Mouse (Mus musculus): ENCODE data around the gene Olfr109. TPM values are rescaled to one million over a fixed set of nuclear protein-coding genes. Genes with fewer than 3 reads are reported as not detected.

The Olfr109 gene
- total RNA-seq (2021): not detected
- long read RNA-seq, experiment 1: 0 reads
- long read RNA-seq, experiment 2: 0 reads

DNA sequence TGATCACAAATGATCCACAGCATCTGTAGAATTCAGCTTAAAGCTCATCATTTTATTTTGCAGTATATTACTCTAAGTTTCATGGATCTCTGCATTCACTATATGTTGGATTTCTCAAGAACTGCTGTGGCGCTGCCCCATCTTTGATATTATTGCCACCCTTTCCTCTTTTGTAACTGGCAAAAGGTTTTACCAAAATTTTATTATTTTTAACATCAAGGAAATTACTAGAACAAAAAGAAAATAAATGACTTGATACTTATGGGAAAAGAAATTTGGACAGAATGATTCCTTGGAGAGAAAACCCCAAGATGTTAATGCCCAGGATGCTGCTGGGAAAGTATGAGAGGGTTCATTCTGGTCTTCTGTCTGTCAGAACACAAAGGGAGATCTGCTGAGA is at the start of gene Olfr109:
Gene Olfr109, plus strand, starts transcription at position 301 of the 400 bp plus-strand sequence.
- no peak for DNase-seq (ENCODE audit: low spot score in 2 of 2)
- intact Hi-C loops (cut with DNase I): no loop called here

DNA sequence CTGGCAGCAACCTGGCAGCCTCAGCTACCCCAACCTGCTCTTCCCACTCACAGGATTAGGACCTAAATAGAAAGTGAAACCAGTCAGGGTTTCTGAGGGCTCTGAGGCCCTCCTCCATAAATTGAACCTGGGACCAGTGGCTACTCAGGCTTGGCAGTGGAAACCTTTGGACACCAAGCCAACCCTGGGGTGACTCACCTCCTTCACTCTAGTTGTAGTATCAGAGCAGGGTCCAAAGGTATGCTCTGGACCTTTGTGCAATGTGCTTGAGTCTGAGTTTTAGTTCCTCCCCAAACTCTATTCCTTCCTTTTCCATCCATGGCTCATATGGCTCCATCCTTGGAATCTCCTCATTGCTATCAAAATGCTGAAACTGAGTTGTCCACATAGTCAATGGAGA is 45.3 kb upstream of the Olfr109 start:
- intact Hi-C loops (cut with DNase I): no loop called here
- DNase-seq (ENCODE audit: low spot score in 2 of 2): no peak

DNA sequence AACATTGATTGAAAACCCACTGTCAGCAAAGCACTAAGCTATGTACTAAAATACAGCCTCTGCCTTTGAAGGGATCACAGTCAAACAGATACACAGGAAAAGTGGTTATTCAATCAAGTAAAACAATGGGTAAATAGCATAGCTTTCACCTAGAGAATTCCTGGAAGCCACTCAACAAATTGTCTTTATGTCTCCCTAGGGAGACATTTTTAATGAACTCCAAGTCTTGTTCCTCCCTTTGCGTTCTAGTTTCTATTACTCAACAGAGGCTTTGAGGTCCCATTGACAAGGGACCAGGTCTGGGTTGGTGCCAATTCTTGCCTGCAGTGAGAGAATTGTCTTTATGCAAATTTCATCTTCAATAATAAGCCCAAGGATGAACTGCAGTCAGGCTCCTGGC is 13.5 kb upstream of the Olfr109 start, which contains the start of gene Olfr108:
Gene Olfr108, plus strand, starts transcription at position 301 of the 400 bp plus-strand sequence.
- intact Hi-C loops (cut with DNase I): no loop called here
- no peak for DNase-seq (ENCODE audit: low spot score in 2 of 2)

DNA sequence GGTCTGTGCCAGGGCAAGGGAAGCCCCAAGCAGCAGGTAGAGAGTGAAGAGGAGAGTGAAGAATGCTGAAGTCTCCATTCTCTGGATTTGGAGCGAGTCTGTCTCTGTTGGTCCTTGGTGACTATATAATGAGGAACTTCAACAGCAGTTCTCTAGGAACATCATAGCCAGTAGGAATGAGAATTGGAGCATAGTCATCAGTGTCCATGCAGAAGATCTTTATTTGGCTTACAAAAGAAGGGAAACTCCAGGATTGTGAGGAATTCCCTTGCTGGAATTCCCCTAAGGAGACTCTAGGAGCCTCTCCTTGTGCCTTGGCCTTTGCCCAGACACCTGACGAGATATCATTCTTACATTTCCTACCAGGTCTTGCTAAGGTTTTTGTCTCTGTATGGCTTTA is 24.7 kb downstream of the Olfr109 start, which contains the start of gene H2-M2:
Gene H2-M2, minus strand, starts transcription at position 101 of the 400 bp plus-strand sequence.
- intact Hi-C loops (cut with DNase I): no loop called here
- DNase-seq (ENCODE audit: low spot score in 2 of 2): no peak

DNA sequence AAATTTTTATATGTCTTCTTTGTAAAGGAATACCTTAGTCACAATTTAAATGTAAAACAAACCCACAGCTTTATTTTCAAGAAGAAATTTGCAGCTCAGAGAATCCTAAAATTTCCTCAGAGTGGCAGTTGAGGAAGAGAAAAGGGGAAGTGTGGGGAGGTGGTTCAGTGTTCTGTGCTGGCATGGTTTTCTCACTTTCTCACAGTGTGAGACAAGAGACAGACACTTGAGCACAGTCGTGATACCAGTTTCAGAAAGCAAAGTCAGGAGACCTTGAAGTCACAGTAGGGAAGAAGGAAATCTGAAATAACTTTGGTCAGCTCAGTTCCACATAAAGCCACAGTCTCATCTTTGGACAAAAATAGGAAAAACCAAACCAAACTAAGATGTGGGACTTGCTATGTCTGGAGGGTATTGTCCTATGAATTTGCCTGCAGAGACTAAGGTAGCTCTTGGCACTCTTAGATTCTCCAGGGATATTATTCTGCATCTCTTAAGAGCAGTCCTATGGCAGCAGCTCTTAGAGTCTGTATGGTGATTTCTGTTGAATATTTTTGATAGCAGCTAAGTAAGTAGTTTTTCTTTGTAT is 33.3 kb downstream of the Olfr109 start, which contains the start of gene Olfr110:
Gene Olfr110, plus strand, starts transcription at position 539 of the 589 bp plus-strand sequence.
- peak; percentile 3 to 11 for DNase-seq (ENCODE audit: low spot score in 2 of 2)
- intact Hi-C loops (cut with DNase I): no loop called here

DNA sequence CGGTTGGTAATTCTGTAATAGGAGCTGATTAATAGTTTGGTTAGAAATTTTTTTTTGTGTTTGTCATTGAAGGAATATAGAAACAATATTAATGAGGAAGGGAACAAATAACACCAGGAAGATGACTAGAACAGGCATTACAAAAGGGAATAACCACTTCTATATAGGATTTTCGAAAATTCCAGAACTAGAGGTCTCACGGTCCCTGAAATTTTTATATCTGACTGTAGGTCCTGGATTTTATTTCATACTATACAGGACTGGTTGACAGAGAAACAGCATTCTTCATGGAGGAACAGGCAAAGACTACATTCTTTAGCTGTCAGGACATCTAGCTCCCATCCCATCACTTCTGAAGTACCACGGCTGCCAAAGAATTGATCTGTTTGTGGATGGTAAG is 49.0 kb downstream of the Olfr109 start, which contains the start of gene Olfr111:
Gene Olfr111, plus strand, starts transcription at position 301 of the 400 bp plus-strand sequence.
- no peak for DNase-seq (ENCODE audit: low spot score in 2 of 2)
- intact Hi-C loops (cut with DNase I): no loop called here

Other genes starting within 250 kb of the Olfr109 start
- gene Olfr95, start 245.8 kb upstream of the Olfr109 start, total RNA-seq (2021): not detected
- gene Olfr96, start 238.8 kb upstream of the Olfr109 start, total RNA-seq (2021): not detected
- not detected for gene Olfr97, start 221.6 kb upstream of the Olfr109 start, total RNA-seq (2021)
- not detected for gene Olfr98, start 195.2 kb upstream of the Olfr109 start, total RNA-seq (2021)
- 1 to 10 TPM; 2.7 to 4.1 TPM for gene H2-M3, start 188.7 kb upstream of the Olfr109 start, total RNA-seq (2021)
- not detected for gene Olfr99, start 175.5 kb upstream of the Olfr109 start, total RNA-seq (2021)
- not detected for gene Olfr101, start 154.6 kb upstream of the Olfr109 start, total RNA-seq (2021)
- not detected for gene Olfr102, start 141.9 kb upstream of the Olfr109 start, total RNA-seq (2021)
- not detected for gene Olfr103, start 119.2 kb upstream of the Olfr109 start, total RNA-seq (2021)
- not detected for gene Olfr104-ps, start 99.3 kb upstream of the Olfr109 start, total RNA-seq (2021)
- not detected for gene Olfr105-ps, start 79.9 kb upstream of the Olfr109 start, total RNA-seq (2021)
- not detected for gene Olfr106-ps, start 68.5 kb upstream of the Olfr109 start, total RNA-seq (2021)
- not detected for gene Olfr107, start 59.7 kb upstream of the Olfr109 start, total RNA-seq (2021)
- gene Olfr108, start 13.4 kb upstream of the Olfr109 start, total RNA-seq (2021): not detected
- not detected for gene H2-M2, start 24.6 kb downstream of the Olfr109 start, total RNA-seq (2021)
- gene Olfr110, start 33.6 kb downstream of the Olfr109 start, total RNA-seq (2021): not detected
- not detected for gene Olfr111, start 49.1 kb downstream of the Olfr109 start, total RNA-seq (2021)
- gene Olfr112, start 110.5 kb downstream of the Olfr109 start, total RNA-seq (2021): not detected
- gene Olfr113, start 118.7 kb downstream of the Olfr109 start, total RNA-seq (2021): not detected
- gene Olfr114, start 133.8 kb downstream of the Olfr109 start, total RNA-seq (2021): not detected
- gene Olfr115, start 168.2 kb downstream of the Olfr109 start, total RNA-seq (2021): not detected
- not detected for gene Olfr116, start 168.3 kb downstream of the Olfr109 start, total RNA-seq (2021)
- gene Olfr117, start 204.9 kb downstream of the Olfr109 start, total RNA-seq (2021): not detected
- gene Olfr118, start 208.1 kb downstream of the Olfr109 start, total RNA-seq (2021): not detected
- gene Olfr119, start 237.6 kb downstream of the Olfr109 start, total RNA-seq (2021): not detected

Measured in left cerebral cortex, postnatal 14 days (tissue).